Mouse (Mus musculus) heart, postnatal 0 days (tissue): Measurements from ENCODE around the gene Susd4. TPM values are rescaled to one million over a fixed set of nuclear protein-coding genes. Genes with fewer than 3 reads are reported as not detected.

ENCODE experiments used
- ATAC-seq: fragments of 200-750 bp; cut with Nextera tagmentation; 2 replicates; pipeline ENCODE4 v1.8.0; 2017; ENCODE audit warnings: low read depth, moderate number of reproducible peaks, moderate library complexity; ENCODE audit not compliant: insufficient read depth
- DNase-seq: peaks from one replicate; pipeline ENCODE4 v3.0.0-alpha.2; 2016; ENCODE audit warnings: low spot score
- H3K27ac ChIP-seq: fragments of 300-500 bp; sonication (generic); 2 replicates; pipeline ENCODE4 v1.5.1; 2014; ENCODE audit warnings: low read depth, mild to moderate bottlenecking
- H3K27me3 ChIP-seq: fragments of 300-500 bp; sonication (generic); 2 replicates; pipeline ENCODE4 v1.6.1; 2014; ENCODE audit warnings: low read length, mixed read lengths; ENCODE audit not compliant: control insufficient read depth, insufficient read depth
- H3K36me3 ChIP-seq: fragments of 300-500 bp; sonication (generic); replicated peaks from 2 replicates; pipeline ENCODE4 v1.6.1; 2014; ENCODE audit warnings: low read length, mixed read lengths; ENCODE audit not compliant: control insufficient read depth, insufficient read depth
- H3K4me1 ChIP-seq: fragments of 300-500 bp; sonication (generic); 2 replicates; pipeline ENCODE4 v1.6.1; 2014; ENCODE audit warnings: antibody characterized with exemption; ENCODE audit not compliant: control insufficient read depth, insufficient read depth
- H3K4me2 ChIP-seq: fragments of 300-500 bp; sonication (generic); 2 replicates; pipeline ENCODE4 v1.6.1; 2014; ENCODE audit warnings: low read depth, mild to moderate bottlenecking, low read length, moderate library complexity
- H3K4me3 ChIP-seq: fragments of 300-500 bp; sonication (generic); 2 replicates; pipeline ENCODE4 v1.5.1; 2014; ENCODE audit warnings: low read depth, low read length
- H3K9ac ChIP-seq: fragments of 300-500 bp; sonication (generic); replicated peaks from 2 replicates; pipeline ENCODE4 v1.6.1; 2014; ENCODE audit warnings: low read depth, low read length, mixed read lengths
- H3K9me3 ChIP-seq: fragments of 300-500 bp; sonication (generic); replicated peaks from 2 replicates; pipeline ENCODE4 v1.6.1; 2016; ENCODE audit warnings: low read length; ENCODE audit not compliant: control insufficient read depth
- CTCF ChIP-seq: IDR thresholded peaks from 2 replicates; pipeline ENCODE4 v1.5.1; 2016; ENCODE audit warnings: antibody characterized with exemption, control low read depth, low read depth
- EP300 ChIP-seq: IDR thresholded peaks from 2 replicates; pipeline ENCODE4 v1.6.1; 2016; ENCODE audit warnings: antibody characterized with exemption, low read depth
- WGBS: fragments of 180-500 bp; shearing (Covaris S2); extraction: QIAGEN DNeasy Blood & Tissue Kit; methylation state at CpG from one replicate; pipeline ENCODE4 v1.1.7; 2014; 5-methylcytosine and 5-hydroxymethylcytosine counted together
- polyA plus RNA-seq: library from polyadenylated mRNA; unstranded; fragments of >200 nt; fragmentation: Nextera tagmentation; extraction: Ambion mirVana; gene quantifications from 2 replicates; pipeline ENCODE4 v1.2.1, GENCODE M21; 2015
- total RNA-seq: library from RNA; depleted of rRNA; stranded (reverse); fragments of >200 nt; gene quantifications from 2 replicates; pipeline ENCODE4 v1.2.3, GENCODE M21; 2014; ENCODE audit warnings: low replicate concordance

Susd4 gene
- total and polyA plus RNA-seq, 2 experiments from 2014 or later: 1.8 to 6.4 TPM

DNA sequence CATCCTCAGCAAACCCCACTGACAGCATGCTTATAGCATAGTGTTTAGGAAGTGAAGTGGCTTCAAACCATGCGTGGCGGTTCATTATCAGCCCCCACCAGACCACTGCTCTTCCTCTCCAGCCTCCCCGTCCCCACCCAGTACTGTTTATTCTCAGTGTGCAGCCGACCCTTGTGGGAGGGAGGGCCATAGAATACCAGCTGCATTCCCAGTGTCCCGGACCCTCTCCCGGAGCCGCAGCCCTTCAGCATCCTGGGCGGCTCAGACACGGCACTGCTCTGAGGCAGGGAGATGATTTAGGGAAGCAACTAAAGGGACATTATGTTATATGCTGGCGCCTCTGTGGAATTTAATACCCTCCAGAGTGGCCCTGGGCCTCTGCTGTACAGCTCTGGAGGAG, 55.3 kb downstream of the Susd4 start:
- Histone ChIP-seq H3K9me3 (no peaks in the 10 kb centered on the region), H3K27ac (no peak overlapping the region), H3K27me3 (no peaks in the 10 kb centered on the region), H3K4me1 (peaks cover 12% of the 10 kb centered on the region), H3K9ac (no peak overlapping the region), H3K4me2 (no peak overlapping the region), H3K36me3 (no peaks in the 10 kb centered on the region), H3K4me3 (no peak overlapping the region)
- ATAC-seq (no peak), DNase-seq (no peak)
- TF ChIP-seq EP300 (no peak), CTCF (no peak)
- WGBS: 33% methylated on average over 10 of the region's 10 CpGs

- Histone ChIP-seq H3K27me3 (no peaks in the 10 kb centered on the region), H3K4me2 (no peak overlapping the region), H3K4me1 (peaks cover 6% of the 10 kb centered on the region), H3K27ac (no peak overlapping the region), H3K36me3 (no peaks in the 10 kb centered on the region), H3K9me3 (no peaks in the 10 kb centered on the region), H3K4me3 (no peak overlapping the region), H3K9ac (no peak overlapping the region)
- WGBS: 69% methylated on average over 10 of the region's 10 CpGs
- ATAC-seq (no peak), DNase-seq (no peak)
- TF ChIP-seq CTCF (no peak), EP300 (no peak)
Measured at GRCm38 (mm10) chr1:182822729-182823128, 59.1 kb downstream of the Susd4 start.

DNA sequence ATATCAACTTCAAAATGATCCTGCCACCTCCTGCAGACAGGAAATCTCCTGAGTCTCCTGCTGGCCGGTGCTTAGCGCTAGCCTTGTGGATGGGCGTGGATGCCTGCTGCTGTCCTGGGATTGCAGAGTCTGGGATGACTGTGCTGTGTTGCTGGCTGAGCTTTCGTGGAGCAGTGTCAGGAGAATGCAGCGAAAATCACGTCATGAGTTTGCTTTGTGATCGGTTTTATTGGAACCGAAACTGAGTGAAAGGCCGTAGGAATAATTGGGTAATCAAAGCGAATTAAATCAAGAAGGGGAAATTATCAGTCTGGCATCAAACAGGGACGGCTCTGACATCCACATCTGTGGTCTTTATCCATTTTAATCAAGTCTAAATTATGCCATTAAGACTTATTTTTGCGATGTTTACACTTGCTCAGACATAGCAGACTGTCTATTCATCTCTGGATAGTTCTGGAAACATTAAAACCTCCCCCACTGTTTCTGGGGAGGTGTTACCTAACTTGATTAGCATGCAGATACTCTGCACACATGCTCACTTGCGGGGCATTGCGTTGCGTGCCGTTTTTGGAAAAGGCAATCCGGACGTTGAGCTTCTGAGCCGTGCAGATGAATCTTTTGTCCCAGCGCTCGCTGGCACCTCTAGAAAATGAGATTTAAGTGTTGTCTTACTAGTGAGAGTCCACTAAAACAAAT, 60.2 kb downstream of the Susd4 start:
- Histone ChIP-seq H3K4me2 (no peak overlapping the region), H3K9me3 (no peaks in the 10 kb centered on the region), H3K36me3 (no peaks in the 10 kb centered on the region), H3K4me3 (no peak overlapping the region), H3K27ac (no peak overlapping the region), H3K4me1 (no peaks in the 10 kb centered on the region), H3K9ac (no peak overlapping the region), H3K27me3 (no peaks in the 10 kb centered on the region)
- ATAC-seq (no peak), DNase-seq (no peak)
- WGBS: 68% methylated on average over 21 of the region's 21 CpGs
- TF ChIP-seq CTCF (no peak), EP300 (no peak)

- Histone ChIP-seq H3K9ac (no peak overlapping the region), H3K9me3 (no peaks in the 10 kb centered on the region), H3K36me3 (no peaks in the 10 kb centered on the region), H3K4me2 (no peak overlapping the region), H3K4me3 (no peak overlapping the region), H3K27ac (no peak overlapping the region), H3K27me3 (no peaks in the 10 kb centered on the region), H3K4me1 (no peaks in the 10 kb centered on the region)
- no peak for TF ChIP-seq CTCF
- TF ChIP-seq EP300: no peak
- ATAC-seq (no peak), DNase-seq (no peak)
- 76% methylated on average over 3 of the region's 3 CpGs for WGBS
Measured at GRCm38 (mm10) chr1:182826557-182826956, 62.9 kb downstream of the Susd4 start.

DNA sequence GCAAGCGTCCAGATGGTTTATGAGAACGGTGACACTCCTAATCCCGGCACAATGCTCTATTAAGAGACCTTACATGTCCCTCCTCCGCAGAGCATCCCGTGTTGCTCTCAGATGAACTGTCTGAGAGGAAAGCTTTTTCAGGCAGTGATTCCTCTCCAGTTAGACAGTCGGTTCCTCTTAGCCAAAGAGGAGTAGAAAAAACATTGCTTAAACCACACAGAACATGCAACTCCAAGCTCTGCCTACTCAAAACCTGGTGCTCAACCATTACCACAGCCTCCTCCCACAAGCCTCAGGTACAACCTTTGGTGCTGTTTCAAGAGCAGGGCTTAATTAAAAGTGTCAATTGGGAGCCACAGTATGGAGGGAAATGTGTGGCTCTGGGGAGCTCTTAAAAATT, 74.4 kb downstream of the Susd4 start:
- no peaks in the 10 kb centered on the region for H3K36me3 ChIP-seq

GRCm38 (mm10) chr1:182839332-182839929, 75.8 kb downstream of the Susd4 start:
- ATAC-seq: no peak
- no peak overlapping the region for H3K4me2 ChIP-seq
- no peak overlapping the region for H3K27ac ChIP-seq
- no peaks in the 10 kb centered on the region for H3K9me3 ChIP-seq
- no peaks in the 10 kb centered on the region for H3K4me1 ChIP-seq
- no peak overlapping the region for H3K9ac ChIP-seq
- no peak overlapping the region for H3K4me3 ChIP-seq
- H3K27me3 ChIP-seq: no peaks in the 10 kb centered on the region
- H3K36me3 ChIP-seq: no peaks in the 10 kb centered on the region
- WGBS: 77% methylated on average over 4 of the region's 4 CpGs
- no peak for TF ChIP-seq EP300
- TF ChIP-seq CTCF: no peak
- DNase-seq: no peak

More for the DNA sequence above, 74.4 kb downstream of the Susd4 start:
- H3K4me1 ChIP-seq: no peaks in the 10 kb centered on the region
- ATAC-seq: no peak
- no peak overlapping the region for H3K4me2 ChIP-seq
- no peaks in the 10 kb centered on the region for H3K9me3 ChIP-seq
- no peak overlapping the region for H3K9ac ChIP-seq
- TF ChIP-seq CTCF (no peak), EP300 (no peak)
- no peaks in the 10 kb centered on the region for H3K27me3 ChIP-seq
- H3K27ac ChIP-seq: no peak overlapping the region
- no peak overlapping the region for H3K4me3 ChIP-seq
- DNase-seq: no peak
- WGBS: 78% methylated on average over 6 of the region's 6 CpGs
